Mouse (Mus musculus): ENCODE data around the gene Mpzl3.

DNA sequence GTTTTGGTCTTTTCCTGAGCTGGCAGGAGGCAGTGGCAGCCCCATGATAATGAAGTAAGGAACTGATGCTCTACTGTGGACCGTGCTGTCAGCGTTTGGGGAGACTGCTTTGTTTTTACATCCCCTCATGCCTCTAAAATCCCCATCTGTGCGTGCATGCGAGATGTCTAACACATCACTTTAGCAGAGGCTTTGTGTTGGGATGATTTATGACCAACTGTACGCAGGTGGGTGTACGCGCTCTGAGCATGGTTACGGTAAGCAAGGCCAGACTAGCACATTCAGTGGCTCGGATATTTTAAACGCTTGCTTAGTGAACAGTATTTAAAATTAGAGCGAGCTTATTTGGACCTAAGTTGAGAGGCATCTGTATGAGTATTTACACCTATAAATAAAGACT is 37.0 kb upstream of the Mpzl3 start:
- TF ChIP-seq CTCF (IDR thresholded peaks at IDR 0.05; ENCODE audit: extremely low read depth, insufficient read depth, low read length) (no peak), POLR2A (IDR thresholded peaks at IDR 0.05; ENCODE audit: extremely low read depth, insufficient read depth, low read length) (no peak)

Measured in cortical plate, adult 2 months (tissue).